10 mouse cellular contexts compared by ENCODE assay signal in genomic region chr11:120703696-120704454, GRCm38 (mm10). TPM values are rescaled to one million over a fixed set of nuclear protein-coding genes. Genes with fewer than 3 reads are reported as not detected.
A peak's percentile ranks its signal among the peaks of the same experiment; 100 is the strongest.
DNase-seq lines count a peak whose midpoint lies in the region; ATAC-seq lines count a peak whose summit lies in the region.
"Had no signal": no experiment of that assay in that cellular context is flagged by ENCODE, and none has a peak within 500 bp of the region (broad histone marks: within the 10 kb centered on the region; RNA-seq: fewer than 3 reads in every experiment).

No protein-coding gene starts in this region.

- H3K36me3 ChIP-seq in lung, embryonic 15.5 days: peaks cover 22% of the 10 kb centered on the region
- H3K36me3 ChIP-seq in intestine, embryonic 15.5 days: peaks cover 25% of the 10 kb centered on the region
- H3K36me3 ChIP-seq in stomach, embryonic 15.5 days: peaks cover 11% of the 10 kb centered on the region; the same call in 1 of the 2 replicates

- H3K9me3 ChIP-seq in lung, embryonic 15.5 days: no peaks in the 10 kb centered on the region
- H3K9me3 ChIP-seq in intestine, embryonic 15.5 days: no peaks in the 10 kb centered on the region
- H3K9me3 ChIP-seq in stomach, embryonic 15.5 days: no peaks in the 10 kb centered on the region
- H3K9me3 ChIP-seq: hindbrain, embryonic 15.5 days had no signal

- 45% methylated on average over 15 of the region's 15 CpGs for WGBS in lung, embryonic 15.5 days
- WGBS in intestine, embryonic 15.5 days: 45% methylated on average over 15 of the region's 15 CpGs
- 50% methylated on average over 15 of the region's 15 CpGs for WGBS in stomach, embryonic 15.5 days

- no peak overlapping the region for H3K4me2 ChIP-seq in lung, embryonic 15.5 days
- H3K4me2 ChIP-seq in intestine, embryonic 15.5 days (replicated peaks): no peak overlapping the region
- no peak overlapping the region for H3K4me2 ChIP-seq in stomach, embryonic 15.5 days
- H3K4me2 ChIP-seq: hindbrain, embryonic 15.5 days had no signal

- H3K4me1 ChIP-seq in lung, embryonic 15.5 days: peaks cover 49% of the 10 kb centered on the region
- peaks cover 42% of the 10 kb centered on the region for H3K4me1 ChIP-seq in intestine, embryonic 15.5 days (replicated peaks)
- peaks cover 30% of the 10 kb centered on the region for H3K4me1 ChIP-seq in stomach, embryonic 15.5 days

- H3K27ac ChIP-seq in lung, embryonic 15.5 days: peak overlapping the region; percentile 26
- H3K27ac ChIP-seq in intestine, embryonic 15.5 days: no peak overlapping the region
- no peak overlapping the region for H3K27ac ChIP-seq in stomach, embryonic 15.5 days
- H3K27ac ChIP-seq: hindbrain, embryonic 15.5 days had no signal

- H3K4me3 ChIP-seq in lung, embryonic 15.5 days: no peak overlapping the region
- no peak overlapping the region for H3K4me3 ChIP-seq in intestine, embryonic 15.5 days (replicated peaks)
- no peak overlapping the region for H3K4me3 ChIP-seq in stomach, embryonic 15.5 days (replicated peaks)
- H3K4me3 ChIP-seq: hindbrain, embryonic 15.5 days had no signal

- DNase-seq in embryo, embryonic 11 days: peak; percentile 29
- no peak for DNase-seq in embryo, embryonic 9.5 days (ENCODE audit: extremely low spot score)
- no peak for DNase-seq in lung, adult 18-20 months
- DNase-seq in thymus, postnatal 14 days: no peak
- no peak for DNase-seq in spleen, postnatal 14 days (ENCODE audit: low spot score in 2 of 2)

- ATAC-seq in lung, embryonic 15.5 days (ENCODE audit: borderline replicate concordance, extremely low read depth, low FRiP score, low TSS enrichment): no peak
- ATAC-seq in intestine, embryonic 15.5 days: no peak
- ATAC-seq in stomach, embryonic 15.5 days (ENCODE audit: insufficient read depth, low FRiP score, low read depth): 0 out of 2 replicates have a peak, but pooled peaks have one; percentile 8
- ATAC-seq: CD4-positive, CD25-positive, alpha-beta regulatory T cell, adult 4 months had no signal

- no peak overlapping the region for H3K9ac ChIP-seq in lung, embryonic 15.5 days
- H3K9ac ChIP-seq in intestine, embryonic 15.5 days: peak overlapping the region; percentile 3; the same call in 1 of the 2 replicates
- H3K9ac ChIP-seq in stomach, embryonic 15.5 days: no peak overlapping the region
- H3K9ac ChIP-seq: hindbrain, embryonic 15.5 days had no signal

- H3K27me3 ChIP-seq in lung, embryonic 15.5 days: no peaks in the 10 kb centered on the region
- no peaks in the 10 kb centered on the region for H3K27me3 ChIP-seq in intestine, embryonic 15.5 days (replicated peaks)
- no peaks in the 10 kb centered on the region for H3K27me3 ChIP-seq in stomach, embryonic 15.5 days (replicated peaks)
- H3K27me3 ChIP-seq: hindbrain, embryonic 15.5 days had no signal

RNA-seq across cellular contexts. Expression of gene Cenpx, which starts 9.7 kb away (rescaled TPM):
- polyA plus RNA-seq in lung, embryonic 15.5 days (2015; fragmentation: Nextera tagmentation; extraction: Ambion mirVana): 160 and 167 TPM in 2 replicates
- polyA plus RNA-seq in intestine, embryonic 15.5 days (2015; fragmentation: Nextera tagmentation; extraction: Ambion mirVana): 163 and 170 TPM in 2 replicates
- 155 and 158 TPM in 2 replicates for polyA plus RNA-seq in stomach, embryonic 15.5 days (2015; fragmentation: Nextera tagmentation; extraction: Ambion mirVana)

RNA-seq across cellular contexts. Expression of gene Lrrc45, which starts 9.8 kb away (rescaled TPM):
- polyA plus RNA-seq in lung, embryonic 15.5 days (2015; fragmentation: Nextera tagmentation; extraction: Ambion mirVana): 57.9 and 59.9 TPM in 2 replicates
- 42.0 and 45.4 TPM in 2 replicates for polyA plus RNA-seq in intestine, embryonic 15.5 days (2015; fragmentation: Nextera tagmentation; extraction: Ambion mirVana)
- 55.7 and 57.3 TPM in 2 replicates for polyA plus RNA-seq in stomach, embryonic 15.5 days (2015; fragmentation: Nextera tagmentation; extraction: Ambion mirVana)

RNA-seq across cellular contexts. Expression of gene Rac3, which starts 17.4 kb away (rescaled TPM):
- 54.9 and 60.5 TPM in 2 replicates for polyA plus RNA-seq in lung, embryonic 15.5 days (2015; fragmentation: Nextera tagmentation; extraction: Ambion mirVana)
- 34.2 and 35.8 TPM in 2 replicates for polyA plus RNA-seq in intestine, embryonic 15.5 days (2015; fragmentation: Nextera tagmentation; extraction: Ambion mirVana)
- polyA plus RNA-seq in stomach, embryonic 15.5 days (2015; fragmentation: Nextera tagmentation; extraction: Ambion mirVana): 36.4 and 39.4 TPM in 2 replicates
- polyA plus RNA-seq: CD4-positive, CD25-positive, alpha-beta regulatory T cell, adult 4 months had no signal

RNA-seq across cellular contexts. Expression of gene Dcxr, which starts 23.2 kb away (rescaled TPM):
- 45.1 and 55.1 TPM in 2 replicates for polyA plus RNA-seq in lung, embryonic 15.5 days (2015; fragmentation: Nextera tagmentation; extraction: Ambion mirVana)
- 31.3 and 41.7 TPM in 2 replicates for polyA plus RNA-seq in intestine, embryonic 15.5 days (2015; fragmentation: Nextera tagmentation; extraction: Ambion mirVana)
- polyA plus RNA-seq in stomach, embryonic 15.5 days (2015; fragmentation: Nextera tagmentation; extraction: Ambion mirVana): 31.6 and 33.5 TPM in 2 replicates

RNA-seq across cellular contexts. Expression of gene Cbr2, which starts 28.0 kb away (rescaled TPM):
- polyA plus RNA-seq in lung, embryonic 15.5 days (2015; fragmentation: Nextera tagmentation; extraction: Ambion mirVana): 102 and 103 TPM in 2 replicates
- 0.79 and 2.4 TPM in 2 replicates for polyA plus RNA-seq in intestine, embryonic 15.5 days (2015; fragmentation: Nextera tagmentation; extraction: Ambion mirVana)
- 54.5 and 82.4 TPM in 2 replicates for polyA plus RNA-seq in stomach, embryonic 15.5 days (2015; fragmentation: Nextera tagmentation; extraction: Ambion mirVana)
- polyA plus RNA-seq: CD4-positive, CD25-positive, alpha-beta regulatory T cell, adult 4 months had no signal
